Mouse (Mus musculus): ENCODE results near the gene Alk.

Gene Alk

GRCm38 (mm10) chr17:71872976-71873375, 731.5 kb downstream of the Alk start:
- DNase-seq (ENCODE audit: low read depth): peak; percentile 58

- no peak for DNase-seq (ENCODE audit: low read depth)
Observed at GRCm38 (mm10) chr17:71871981-71872380, 732.4 kb downstream of the Alk start.

- no peak for DNase-seq (ENCODE audit: low read depth)
Observed at GRCm38 (mm10) chr17:71870641-71871040, 733.8 kb downstream of the Alk start.

GRCm38 (mm10) chr17:71870232-71870621, 734.2 kb downstream of the Alk start:
- no peak for DNase-seq (ENCODE audit: low read depth)

GRCm38 (mm10) chr17:71869372-71870231, 734.8 kb downstream of the Alk start:
- DNase-seq (ENCODE audit: low read depth): no peak

- DNase-seq (ENCODE audit: low read depth): no peak
Observed at GRCm38 (mm10) chr17:71868828-71869227, 735.6 kb downstream of the Alk start.

GRCm38 (mm10) chr17:71867892-71868291, 736.5 kb downstream of the Alk start:
- no peak for DNase-seq (ENCODE audit: low read depth)

- DNase-seq (ENCODE audit: low read depth): no peak
Observed at GRCm38 (mm10) chr17:71865437-71865836, 739.0 kb downstream of the Alk start.

- no peak for DNase-seq (ENCODE audit: low read depth)
Observed at GRCm38 (mm10) chr17:71864039-71864438, 740.4 kb downstream of the Alk start.

- no peak for DNase-seq (ENCODE audit: low read depth)
Observed at GRCm38 (mm10) chr17:71862895-71863294, 741.5 kb downstream of the Alk start.

- DNase-seq (ENCODE audit: low read depth): no peak
Observed at GRCm38 (mm10) chr17:71862184-71862583, 742.2 kb downstream of the Alk start.

GRCm38 (mm10) chr17:71831960-71832359, 772.5 kb downstream of the Alk start:
- DNase-seq (ENCODE audit: low read depth): no peak

GRCm38 (mm10) chr17:71828647-71829414, 775.6 kb downstream of the Alk start:
- no peak for DNase-seq (ENCODE audit: low read depth)

GRCm38 (mm10) chr17:71827627-71828026, 776.8 kb downstream of the Alk start:
- no peak for DNase-seq (ENCODE audit: low read depth)

- DNase-seq (ENCODE audit: low read depth): no peak
Observed at GRCm38 (mm10) chr17:71826603-71827002, 777.8 kb downstream of the Alk start.

GRCm38 (mm10) chr17:71823622-71824306, 780.7 kb downstream of the Alk start:
- no peak for DNase-seq (ENCODE audit: low read depth)

All from induced T-regulatory cell, adult 2 months (primary cell).